Mouse (Mus musculus): Measurements from ENCODE around the gene Rwdd4a. TPM values are rescaled to one million over a fixed set of nuclear protein-coding genes. Genes with fewer than 3 reads are reported as not detected.

Gene Rwdd4a
- polyA plus RNA-seq, 1 experiment from 2014 or later: 42.6 TPM

DNA sequence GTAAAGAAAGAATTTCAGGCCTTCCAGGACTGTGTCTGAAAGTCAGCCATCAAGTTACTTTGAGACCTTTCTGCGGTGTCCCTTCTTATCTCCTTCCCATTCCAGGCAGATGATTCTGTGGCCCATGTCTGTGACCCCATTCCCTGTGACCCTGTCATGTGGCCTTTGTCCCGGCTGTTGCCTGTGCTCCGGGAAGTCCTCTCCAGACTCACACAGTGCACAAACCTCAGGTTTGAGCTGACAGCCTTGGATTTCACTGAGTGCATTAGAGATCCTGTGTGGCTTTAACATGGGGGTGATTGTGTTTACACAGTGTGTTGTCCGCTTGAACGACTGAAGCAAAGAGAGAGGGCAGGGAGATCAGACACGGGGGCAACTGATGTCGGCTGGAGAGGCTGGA lies 24.8 kb downstream of the Rwdd4a start:
- 16% methylated on average over 7 of the region's 7 CpGs for WGBS (ENCODE audit: insufficient replicate concordance)
- Histone ChIP-seq H3K4me1 (ENCODE audit: control insufficient read depth, insufficient read depth, low read length) (0 out of 2 replicates have a peak, but pooled peaks cover 3% of the 10 kb centered on the region), H3K27me3 (ENCODE audit: control insufficient read depth, insufficient read depth, low read length) (no peaks in the 10 kb centered on the region), H3K4me2 (no peak overlapping the region), H3K36me3 (ENCODE audit: control insufficient read depth, insufficient read depth, low read length) (peaks cover 2% of the 10 kb centered on the region; the same call in 1 of the 2 replicates), H3K4me3 (ENCODE audit: low read depth, low read length) (no peak overlapping the region), H3K9me3 (replicated peaks; ENCODE audit: control insufficient read depth, low read length) (no peaks in the 10 kb centered on the region), H3K9ac (ENCODE audit: low read depth, low read length) (no peak overlapping the region), H3K27ac (ENCODE audit: low read depth, low read length) (no peak overlapping the region)
- ATAC-seq (replicated peaks; ENCODE audit: insufficient number of reproducible peaks, low FRiP score, low TSS enrichment): no peak

DNA sequence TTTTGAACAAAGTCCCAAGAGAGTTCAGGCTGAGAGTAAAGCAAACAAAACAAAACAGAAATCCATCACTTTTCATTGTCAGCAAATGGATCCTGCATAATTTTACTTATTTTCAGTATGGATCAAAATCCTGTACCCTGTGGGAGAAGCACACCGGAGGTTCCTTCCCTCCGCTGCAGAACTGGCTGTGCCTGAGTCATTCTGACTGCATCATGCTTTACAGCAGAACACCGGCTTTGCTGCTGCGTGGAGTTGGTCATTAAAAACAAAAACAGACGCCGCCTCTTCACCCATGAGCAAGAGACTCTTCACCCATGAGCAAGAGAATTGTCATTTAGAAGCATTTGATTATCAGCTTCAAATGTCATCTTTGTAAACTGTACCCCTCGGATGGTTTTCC lies 27.3 kb downstream of the Rwdd4a start:
- no peaks in the 10 kb centered on the region for H3K27me3 ChIP-seq (ENCODE audit: control insufficient read depth, insufficient read depth, low read length)
- H3K9ac ChIP-seq (ENCODE audit: low read depth, low read length): no peak overlapping the region
- H3K4me2 ChIP-seq: no peak overlapping the region
- H3K36me3 ChIP-seq (ENCODE audit: control insufficient read depth, insufficient read depth, low read length): no peaks in the 10 kb centered on the region
- H3K27ac ChIP-seq (ENCODE audit: low read depth, low read length): no peak overlapping the region
- no peak overlapping the region for H3K4me3 ChIP-seq (ENCODE audit: low read depth, low read length)
- 83% methylated on average over 7 of the region's 7 CpGs for WGBS (ENCODE audit: insufficient replicate concordance)
- ATAC-seq (replicated peaks; ENCODE audit: insufficient number of reproducible peaks, low FRiP score, low TSS enrichment): no peak
- H3K4me1 ChIP-seq (ENCODE audit: control insufficient read depth, insufficient read depth, low read length): 0 out of 2 replicates have a peak, but pooled peaks cover 3% of the 10 kb centered on the region
- H3K9me3 ChIP-seq (replicated peaks; ENCODE audit: control insufficient read depth, low read length): no peaks in the 10 kb centered on the region

GRCm38 (mm10) chr8:47566551-47566950 lies 33.1 kb downstream of the Rwdd4a start:
- Histone ChIP-seq H3K4me1 (ENCODE audit: control insufficient read depth, insufficient read depth, low read length) (no peaks in the 10 kb centered on the region), H3K4me2 (no peak overlapping the region), H3K27me3 (ENCODE audit: control insufficient read depth, insufficient read depth, low read length) (no peaks in the 10 kb centered on the region), H3K36me3 (ENCODE audit: control insufficient read depth, insufficient read depth, low read length) (no peaks in the 10 kb centered on the region), H3K4me3 (ENCODE audit: low read depth, low read length) (no peak overlapping the region), H3K9ac (ENCODE audit: low read depth, low read length) (no peak overlapping the region), H3K9me3 (replicated peaks; ENCODE audit: control insufficient read depth, low read length) (no peaks in the 10 kb centered on the region), H3K27ac (ENCODE audit: low read depth, low read length) (no peak overlapping the region)
- 87% methylated on average over 6 of the region's 6 CpGs for WGBS (ENCODE audit: insufficient replicate concordance)
- no peak for ATAC-seq (replicated peaks; ENCODE audit: insufficient number of reproducible peaks, low FRiP score, low TSS enrichment)

DNA sequence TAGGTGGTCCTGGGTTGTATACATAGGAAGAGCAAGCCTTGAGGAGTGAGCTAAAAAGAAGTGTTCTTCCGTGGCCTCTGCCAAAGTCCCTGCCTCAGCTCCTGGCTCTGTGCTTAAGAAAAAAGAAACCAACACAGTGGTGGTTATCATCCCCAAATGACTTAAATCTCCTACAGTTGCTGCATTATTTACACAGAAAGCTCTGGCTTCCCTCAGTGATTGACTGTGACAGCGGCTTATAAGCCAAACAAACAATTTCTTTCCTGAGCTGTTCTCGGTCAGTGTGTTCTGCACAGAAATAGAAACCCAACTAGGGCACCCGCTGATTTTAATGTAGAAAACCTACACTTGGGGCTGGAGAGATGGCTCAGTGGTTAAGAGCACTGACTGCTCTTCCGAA lies 34.6 kb downstream of the Rwdd4a start:
- Histone ChIP-seq H3K27ac (ENCODE audit: low read depth, low read length) (no peak overlapping the region), H3K4me3 (ENCODE audit: low read depth, low read length) (no peak overlapping the region), H3K9ac (ENCODE audit: low read depth, low read length) (no peak overlapping the region), H3K4me2 (no peak overlapping the region), H3K27me3 (ENCODE audit: control insufficient read depth, insufficient read depth, low read length) (no peaks in the 10 kb centered on the region), H3K36me3 (ENCODE audit: control insufficient read depth, insufficient read depth, low read length) (no peaks in the 10 kb centered on the region), H3K4me1 (ENCODE audit: control insufficient read depth, insufficient read depth, low read length) (no peaks in the 10 kb centered on the region), H3K9me3 (replicated peaks; ENCODE audit: control insufficient read depth, low read length) (no peaks in the 10 kb centered on the region)
- 63% methylated on average over 5 of the region's 5 CpGs for WGBS (ENCODE audit: insufficient replicate concordance)
- ATAC-seq (replicated peaks; ENCODE audit: insufficient number of reproducible peaks, low FRiP score, low TSS enrichment): no peak

DNA sequence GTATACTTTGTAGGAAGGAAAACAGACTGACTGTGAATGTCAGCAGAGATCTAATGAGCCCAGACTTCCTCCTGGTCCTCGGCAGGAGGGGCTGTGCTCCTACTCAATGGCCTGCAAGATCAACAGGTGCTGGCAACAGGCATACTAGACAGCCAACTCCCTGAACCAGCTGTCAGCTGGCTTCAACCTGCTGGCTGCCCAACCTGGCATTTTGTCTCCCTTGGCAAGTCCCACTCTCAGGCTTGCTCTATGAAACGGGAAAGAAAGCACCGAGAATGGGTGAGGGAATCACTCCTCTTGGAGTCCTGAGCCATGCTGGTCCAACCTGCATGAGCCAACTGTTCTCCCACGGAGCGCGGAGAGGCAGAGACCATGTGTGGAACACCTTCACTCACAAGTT lies 36.7 kb downstream of the Rwdd4a start:
- Histone ChIP-seq H3K27me3 (ENCODE audit: control insufficient read depth, insufficient read depth, low read length) (no peaks in the 10 kb centered on the region), H3K36me3 (ENCODE audit: control insufficient read depth, insufficient read depth, low read length) (no peaks in the 10 kb centered on the region), H3K27ac (ENCODE audit: low read depth, low read length) (no peak overlapping the region), H3K9ac (ENCODE audit: low read depth, low read length) (no peak overlapping the region), H3K4me2 (no peak overlapping the region), H3K4me1 (ENCODE audit: control insufficient read depth, insufficient read depth, low read length) (no peaks in the 10 kb centered on the region), H3K4me3 (ENCODE audit: low read depth, low read length) (no peak overlapping the region), H3K9me3 (replicated peaks; ENCODE audit: control insufficient read depth, low read length) (no peaks in the 10 kb centered on the region)
- WGBS (ENCODE audit: insufficient replicate concordance): 81% methylated on average over 6 of the region's 6 CpGs
- ATAC-seq (replicated peaks; ENCODE audit: insufficient number of reproducible peaks, low FRiP score, low TSS enrichment): no peak

DNA sequence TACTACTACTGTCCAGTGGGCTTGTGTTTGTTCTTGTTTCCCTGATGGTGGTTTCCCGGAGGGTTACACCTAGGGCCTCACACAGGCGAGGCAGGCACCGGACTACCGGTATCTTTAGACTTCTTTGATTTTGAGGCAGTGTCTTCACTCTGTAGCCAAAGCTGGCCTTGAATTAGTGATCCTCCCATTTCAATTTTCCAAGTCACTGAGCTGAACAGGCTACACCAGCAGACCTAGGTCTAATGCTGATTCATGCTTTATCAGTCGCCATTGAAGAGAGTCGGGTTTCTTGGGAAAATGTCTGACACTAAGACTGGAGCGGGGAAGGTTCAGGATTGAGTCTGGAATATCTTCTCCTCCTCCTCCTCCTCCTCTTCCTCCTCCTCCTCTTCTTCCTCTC lies 40.0 kb downstream of the Rwdd4a start:
- no peaks in the 10 kb centered on the region for H3K9me3 ChIP-seq (replicated peaks; ENCODE audit: control insufficient read depth, low read length)
- no peak overlapping the region for H3K27ac ChIP-seq (ENCODE audit: low read depth, low read length)
- no peaks in the 10 kb centered on the region for H3K27me3 ChIP-seq (ENCODE audit: control insufficient read depth, insufficient read depth, low read length)
- no peaks in the 10 kb centered on the region for H3K4me1 ChIP-seq (ENCODE audit: control insufficient read depth, insufficient read depth, low read length)
- H3K36me3 ChIP-seq (ENCODE audit: control insufficient read depth, insufficient read depth, low read length): no peaks in the 10 kb centered on the region
- no peak for ATAC-seq (replicated peaks; ENCODE audit: insufficient number of reproducible peaks, low FRiP score, low TSS enrichment)
- WGBS (ENCODE audit: insufficient replicate concordance): 90% methylated on average over 7 of the region's 7 CpGs
- no peak overlapping the region for H3K9ac ChIP-seq (ENCODE audit: low read depth, low read length)
- no peak overlapping the region for H3K4me2 ChIP-seq
- H3K4me3 ChIP-seq (ENCODE audit: low read depth, low read length): no peak overlapping the region

- no peak overlapping the region for H3K4me2 ChIP-seq
- H3K4me1 ChIP-seq (ENCODE audit: control insufficient read depth, insufficient read depth, low read length): 0 out of 2 replicates have a peak, but pooled peaks cover 4% of the 10 kb centered on the region
- H3K36me3 ChIP-seq (ENCODE audit: control insufficient read depth, insufficient read depth, low read length): no peaks in the 10 kb centered on the region
- H3K9me3 ChIP-seq (replicated peaks; ENCODE audit: control insufficient read depth, low read length): no peaks in the 10 kb centered on the region
- no peak overlapping the region for H3K4me3 ChIP-seq (ENCODE audit: low read depth, low read length)
- no peak overlapping the region for H3K9ac ChIP-seq (ENCODE audit: low read depth, low read length)
- WGBS (ENCODE audit: insufficient replicate concordance): 77% methylated on average over 7 of the region's 7 CpGs
- H3K27ac ChIP-seq (ENCODE audit: low read depth, low read length): no peak overlapping the region
- no peaks in the 10 kb centered on the region for H3K27me3 ChIP-seq (ENCODE audit: control insufficient read depth, insufficient read depth, low read length)
- ATAC-seq (replicated peaks; ENCODE audit: insufficient number of reproducible peaks, low FRiP score, low TSS enrichment): no peak
These were observed 48.0 kb downstream of the Rwdd4a start for GRCm38 (mm10) chr8:47581454-47581853.

- no peak overlapping the region for H3K4me3 ChIP-seq (ENCODE audit: low read depth, low read length)
- H3K4me1 ChIP-seq (ENCODE audit: control insufficient read depth, insufficient read depth, low read length): 0 out of 2 replicates have a peak, but pooled peaks cover 4% of the 10 kb centered on the region
- WGBS (ENCODE audit: insufficient replicate concordance): 93% methylated on average over 5 of the region's 5 CpGs
- no peaks in the 10 kb centered on the region for H3K27me3 ChIP-seq (ENCODE audit: control insufficient read depth, insufficient read depth, low read length)
- H3K36me3 ChIP-seq (ENCODE audit: control insufficient read depth, insufficient read depth, low read length): no peaks in the 10 kb centered on the region
- no peak overlapping the region for H3K27ac ChIP-seq (ENCODE audit: low read depth, low read length)
- H3K4me2 ChIP-seq: no peak overlapping the region
- no peak overlapping the region for H3K9ac ChIP-seq (ENCODE audit: low read depth, low read length)
- ATAC-seq (replicated peaks; ENCODE audit: insufficient number of reproducible peaks, low FRiP score, low TSS enrichment): no peak
- no peaks in the 10 kb centered on the region for H3K9me3 ChIP-seq (replicated peaks; ENCODE audit: control insufficient read depth, low read length)
These were observed 55.2 kb downstream of the Rwdd4a start for GRCm38 (mm10) chr8:47588616-47589015.

- H3K4me3 ChIP-seq (ENCODE audit: low read depth, low read length): no peak overlapping the region
- no peak overlapping the region for H3K4me2 ChIP-seq
- H3K9ac ChIP-seq (ENCODE audit: low read depth, low read length): no peak overlapping the region
- no peaks in the 10 kb centered on the region for H3K36me3 ChIP-seq (ENCODE audit: control insufficient read depth, insufficient read depth, low read length)
- no peak for ATAC-seq (replicated peaks; ENCODE audit: insufficient number of reproducible peaks, low FRiP score, low TSS enrichment)
- 0 out of 2 replicates have a peak, but pooled peaks cover 4% of the 10 kb centered on the region for H3K4me1 ChIP-seq (ENCODE audit: control insufficient read depth, insufficient read depth, low read length)
- H3K9me3 ChIP-seq (replicated peaks; ENCODE audit: control insufficient read depth, low read length): no peaks in the 10 kb centered on the region
- no peaks in the 10 kb centered on the region for H3K27me3 ChIP-seq (ENCODE audit: control insufficient read depth, insufficient read depth, low read length)
- WGBS (ENCODE audit: insufficient replicate concordance): 84% methylated on average over 10 of the region's 10 CpGs
- no peak overlapping the region for H3K27ac ChIP-seq (ENCODE audit: low read depth, low read length)
These were observed 56.9 kb downstream of the Rwdd4a start for GRCm38 (mm10) chr8:47590400-47590799.

All from heart, embryonic 11.5 days (tissue).